Mouse (Mus musculus) 3T3-L1 (cell line): ENCODE measurements around the gene Msl2.

Experiments
- DNase-seq: peaks from one replicate; pipeline ENCODE4 v3.0.0-alpha.2; 2015; ENCODE audit warnings: low read depth, low spot score

The Msl2 gene

GRCm38 (mm10) chr9:101073987-101074331, at the start of gene Msl2:
Gene Msl2 (plus strand): TSS chr9:101074101.
- no peak for DNase-seq

- DNase-seq, result no peak
Measured at GRCm38 (mm10) chr9:101033761-101034447, 40.0 kb upstream of the Msl2 start.

GRCm38 (mm10) chr9:101034448-101035098, 39.3 kb upstream of the Msl2 start, which contains the start of gene Pccb:
Gene Pccb (minus strand): TSS chr9:101034898.
- DNase-seq, result peak; percentile 98

- DNase-seq, result no peak
Measured at GRCm38 (mm10) chr9:101035836-101036596, 37.9 kb upstream of the Msl2 start.

- no peak for DNase-seq
Measured at GRCm38 (mm10) chr9:101036876-101037275, 37.0 kb upstream of the Msl2 start.

GRCm38 (mm10) chr9:101037396-101037795, 36.5 kb upstream of the Msl2 start:
- no peak for DNase-seq

GRCm38 (mm10) chr9:101038634-101039033, 35.3 kb upstream of the Msl2 start:
- no peak for DNase-seq

- DNase-seq, result no peak
Measured at GRCm38 (mm10) chr9:101041508-101041907, 32.4 kb upstream of the Msl2 start.

GRCm38 (mm10) chr9:101042249-101042648, 31.7 kb upstream of the Msl2 start:
- peak; percentile 17 for DNase-seq

GRCm38 (mm10) chr9:101045710-101046338, 28.1 kb upstream of the Msl2 start:
- no peak for DNase-seq

GRCm38 (mm10) chr9:101052007-101052406, 21.9 kb upstream of the Msl2 start:
- no peak for DNase-seq

GRCm38 (mm10) chr9:101052691-101053090, 21.2 kb upstream of the Msl2 start:
- DNase-seq, result no peak

GRCm38 (mm10) chr9:101053279-101053678, 20.6 kb upstream of the Msl2 start:
- DNase-seq, result no peak

GRCm38 (mm10) chr9:101057156-101057555, 16.7 kb upstream of the Msl2 start:
- DNase-seq, result no peak

GRCm38 (mm10) chr9:101061035-101061434, 12.9 kb upstream of the Msl2 start:
- no peak for DNase-seq

GRCm38 (mm10) chr9:101062253-101062780, 11.6 kb upstream of the Msl2 start:
- DNase-seq, result no peak

GRCm38 (mm10) chr9:101065076-101065602, 8.8 kb upstream of the Msl2 start:
- no peak for DNase-seq

GRCm38 (mm10) chr9:101069781-101070180, 4.1 kb upstream of the Msl2 start:
- DNase-seq, result peak; percentile 36

- peak; percentile 29 for DNase-seq
Measured at GRCm38 (mm10) chr9:101072506-101072905, 1.4 kb upstream of the Msl2 start.

- DNase-seq, result peak; percentile 96
Measured at GRCm38 (mm10) chr9:101073041-101073986, 587 bp upstream of the Msl2 start.
